Mouse (Mus musculus): ENCODE data around the gene Gpm6a. TPM values are rescaled to one million over a fixed set of nuclear protein-coding genes. Genes with fewer than 3 reads are reported as not detected.

Gene Gpm6a
- under 1 TPM in 1 of 2 experiments, not detected in 1; 0.17 TPM for total RNA-seq (2023)

GRCm38 (mm10) chr8:54954741-54955455, at the start of gene Gpm6a:
Gene Gpm6a, plus strand, starts transcription at chr8:54954843.

Other genes with a start within 250 kb of the Gpm6a start
- not detected for gene Wdr17, start 67.7 kb upstream of the Gpm6a start, total RNA-seq (2023)